Mouse (Mus musculus) bone marrow, adult 2 months (tissue): ENCODE results near the gene Cdk5. TPM values are rescaled to one million over a fixed set of nuclear protein-coding genes. Genes with fewer than 3 reads are reported as not detected.

ENCODE experiments used
- H3K27ac ChIP-seq: fragments of 200-500 bp; 2 replicates; pipeline ENCODE4 v1.5.1; 2012; ENCODE audit warnings: low read depth, mild to moderate bottlenecking, control low read depth, inconsistent platforms, low read length; ENCODE audit not compliant: control insufficient read depth, poor library complexity, insufficient read depth
- H3K4me1 ChIP-seq: fragments of 200-500 bp; 2 replicates; pipeline ENCODE4 v1.6.1; 2011; ENCODE audit warnings: low read length; ENCODE audit not compliant: control insufficient read depth, insufficient read depth
- H3K4me3 ChIP-seq: fragments of 200-500 bp; replicated peaks from 2 replicates; pipeline ENCODE3; 2011; ENCODE audit warnings: mild to moderate bottlenecking, low read depth, low read length, control low read depth; ENCODE audit not compliant: control insufficient read depth
- CTCF ChIP-seq: fragments of 200-500 bp; IDR thresholded peaks from 2 replicates; pipeline ENCODE4 v1.5.1; 2011; ENCODE audit warnings: low read length, control low read depth; ENCODE audit not compliant: control insufficient read depth, insufficient read depth
- POLR2A ChIP-seq: fragments of 200-500 bp; IDR thresholded peaks from 2 replicates; pipeline ENCODE4 v1.6.1; 2011; ENCODE audit warnings: low read depth, mild to moderate bottlenecking, control low read depth, low read length, borderline replicate concordance; ENCODE audit not compliant: control insufficient read depth
- WGBS: fragments of 180-500 bp; shearing (Covaris S2); methylation state at CpG from one replicate; pipeline ENCODE4 v1.1.7; 2018; 5-methylcytosine and 5-hydroxymethylcytosine counted together
- polyA plus RNA-seq: library from polyadenylated mRNA; stranded (reverse); fragments of >200 nt; gene quantifications from 2 replicates; pipeline ENCODE4 v1.2.4, GENCODE M21; 2011; ENCODE audit warnings: low replicate concordance; ENCODE audit not compliant: missing spikeins, insufficient read depth, insufficient read length

The Cdk5 gene
- polyA plus RNA-seq, 1 experiment: 54.7 TPM

- no peak for TF ChIP-seq CTCF
- no peak for TF ChIP-seq POLR2A
- H3K4me1 ChIP-seq: peaks cover 4% of the 10 kb centered on the region
- 63% methylated on average over 2 of the region's 2 CpGs for WGBS
Measured at GRCm38 (mm10) chr5:24381988-24382387, 41.3 kb downstream of the Cdk5 start.

GRCm38 (mm10) chr5:24381486-24381885 is 41.8 kb downstream of the Cdk5 start:
- no peak overlapping the region for H3K27ac ChIP-seq
- peaks cover 4% of the 10 kb centered on the region for H3K4me1 ChIP-seq
- no peak overlapping the region for H3K4me3 ChIP-seq
- TF ChIP-seq POLR2A (no peak), CTCF (no peak)
- 82% methylated on average over 6 of the region's 6 CpGs for WGBS

More at GRCm38 (mm10) chr5:24381988-24382387, 41.3 kb downstream of the Cdk5 start:
- Histone ChIP-seq H3K27ac (no peak overlapping the region), H3K4me3 (no peak overlapping the region)

GRCm38 (mm10) chr5:24380499-24380898 is 42.8 kb downstream of the Cdk5 start:
- Histone ChIP-seq H3K4me1 (peaks cover 4% of the 10 kb centered on the region), H3K27ac (no peak overlapping the region), H3K4me3 (no peak overlapping the region)
- WGBS: 76% methylated on average over 4 of the region's 4 CpGs
- TF ChIP-seq CTCF (no peak), POLR2A (no peak)

GRCm38 (mm10) chr5:24379501-24379900 is 43.8 kb downstream of the Cdk5 start:
- Histone ChIP-seq H3K4me1 (peaks cover 4% of the 10 kb centered on the region), H3K27ac (no peak overlapping the region), H3K4me3 (no peak overlapping the region)
- 86% methylated on average over 4 of the region's 4 CpGs for WGBS
- TF ChIP-seq CTCF: no peak
- TF ChIP-seq POLR2A: no peak

- 78% methylated on average over 2 of the region's 2 CpGs for WGBS
- TF ChIP-seq POLR2A (no peak), CTCF (no peak)
- no peak overlapping the region for H3K4me3 ChIP-seq
- H3K27ac ChIP-seq: no peak overlapping the region
- peaks cover 1% of the 10 kb centered on the region for H3K4me1 ChIP-seq
Measured at GRCm38 (mm10) chr5:24378700-24379099, 44.6 kb downstream of the Cdk5 start.

- Histone ChIP-seq H3K27ac (no peak overlapping the region), H3K4me3 (no peak overlapping the region), H3K4me1 (no peaks in the 10 kb centered on the region)
- TF ChIP-seq CTCF (no peak), POLR2A (no peak)
- 76% methylated on average over 7 of the region's 7 CpGs for WGBS
Measured at GRCm38 (mm10) chr5:24374666-24375328, 48.5 kb downstream of the Cdk5 start.

- TF ChIP-seq CTCF: no peak
- TF ChIP-seq POLR2A: no peak
- H3K4me3 ChIP-seq: no peak overlapping the region
- WGBS: 25% methylated on average over 6 of the region's 6 CpGs
- no peak overlapping the region for H3K27ac ChIP-seq
- H3K4me1 ChIP-seq: no peaks in the 10 kb centered on the region
Measured at GRCm38 (mm10) chr5:24374216-24374615, 49.1 kb downstream of the Cdk5 start.

GRCm38 (mm10) chr5:24373807-24374206 is 49.5 kb downstream of the Cdk5 start:
- TF ChIP-seq CTCF (no peak), POLR2A (no peak)
- Histone ChIP-seq H3K4me1 (no peaks in the 10 kb centered on the region), H3K27ac (no peak overlapping the region), H3K4me3 (no peak overlapping the region)
- WGBS: 92% methylated on average over 5 of the region's 5 CpGs

GRCm38 (mm10) chr5:24369767-24370166 is 53.6 kb downstream of the Cdk5 start:
- Histone ChIP-seq H3K4me1 (no peaks in the 10 kb centered on the region), H3K27ac (no peak overlapping the region), H3K4me3 (no peak overlapping the region)
- WGBS: 78% methylated on average over 9 of the region's 9 CpGs
- TF ChIP-seq POLR2A: no peak
- TF ChIP-seq CTCF: no peak

Other genes with a start within 250 kb of the Cdk5 start
- not detected in 2 replicates for gene Kcnh2, start 71.9 kb downstream of the Cdk5 start, polyA plus RNA-seq
- 0.47 TPM in 1 of 2 replicates, not detected in the other for gene Nos3, start 58.7 kb downstream of the Cdk5 start, polyA plus RNA-seq
- gene Atg9b, start 31.4 kb downstream of the Cdk5 start, polyA plus RNA-seq: 0.70 and 1.1 TPM in 2 replicates
- gene Abcb8, start 29.9 kb downstream of the Cdk5 start, polyA plus RNA-seq: 10.2 and 11.2 TPM in 2 replicates
- not detected in 2 replicates for gene Asic3, start 10.1 kb downstream of the Cdk5 start, polyA plus RNA-seq
- 13.6 and 42.9 TPM in 2 replicates for gene Slc4a2, start 307 bp upstream of the Cdk5 start, polyA plus RNA-seq
- 54.3 and 81.0 TPM in 2 replicates for gene Fastk, start 21.8 kb upstream of the Cdk5 start, polyA plus RNA-seq
- gene Tmub1, start 24.3 kb upstream of the Cdk5 start, polyA plus RNA-seq: 14.4 and 22.1 TPM in 2 replicates
- gene Agap3, start 28.6 kb upstream of the Cdk5 start, polyA plus RNA-seq: 22.3 and 28.2 TPM in 2 replicates
- gene Gbx1, start 103.7 kb upstream of the Cdk5 start, polyA plus RNA-seq: not detected in 2 replicates
- not detected in 2 replicates for gene Asb10, start 117.4 kb upstream of the Cdk5 start, polyA plus RNA-seq
- 4.7 TPM in 1 of 2 replicates, not detected in the other for gene 4931409K22Rik, start 133.3 kb upstream of the Cdk5 start, polyA plus RNA-seq
- 22.9 and 29.1 TPM in 2 replicates for gene Abcf2, start 153.9 kb upstream of the Cdk5 start, polyA plus RNA-seq
- gene Chpf2, start 163.2 kb upstream of the Cdk5 start, polyA plus RNA-seq: 8.6 and 20.6 TPM in 2 replicates
- gene Smarcd3, start 200.9 kb upstream of the Cdk5 start, polyA plus RNA-seq: 3.4 and 6.1 TPM in 2 replicates